Mouse (Mus musculus) hindbrain, embryonic 10.5 days (tissue): Measurements from ENCODE around the gene Smo. TPM values are rescaled to one million over a fixed set of nuclear protein-coding genes. Genes with fewer than 3 reads are reported as not detected.

Experiments
- DNase-seq: peaks from one replicate; pipeline ENCODE4 v3.0.0-alpha.2; 2017; ENCODE audit warnings: low spot score
- H3K27ac ChIP-seq: fragments of 300-500 bp; sonication (generic); 2 replicates; pipeline ENCODE4 v1.5.1; 2016; ENCODE audit warnings: mild to moderate bottlenecking, moderate library complexity
- H3K27me3 ChIP-seq: fragments of 300-500 bp; sonication (generic); 2 replicates; pipeline ENCODE4 v1.6.1; 2016; ENCODE audit warnings: mild to moderate bottlenecking; ENCODE audit not compliant: poor library complexity, insufficient read depth, severe bottlenecking
- H3K36me3 ChIP-seq: fragments of 300-500 bp; sonication (generic); 2 replicates; pipeline ENCODE4 v1.6.1; 2016; ENCODE audit warnings: mild to moderate bottlenecking, moderate library complexity
- H3K4me1 ChIP-seq: fragments of 300-500 bp; sonication (generic); replicated peaks from 2 replicates; pipeline ENCODE4 v1.6.1; 2016; ENCODE audit warnings: mild to moderate bottlenecking
- H3K4me3 ChIP-seq: fragments of 300-500 bp; sonication (generic); 2 replicates; pipeline ENCODE4 v1.5.1; 2016; ENCODE audit warnings: mild to moderate bottlenecking, moderate library complexity
- H3K9me3 ChIP-seq: fragments of 300-500 bp; sonication (generic); 2 replicates; pipeline ENCODE4 v1.6.1; 2016; ENCODE audit warnings: mild to moderate bottlenecking, moderate library complexity
- WGBS: fragments of 180-500 bp; shearing (Covaris S2); methylation state at CpG from one replicate; pipeline ENCODE4 v1.1.7; 2016; 5-methylcytosine and 5-hydroxymethylcytosine counted together
- polyA plus RNA-seq: library from polyadenylated mRNA; unstranded; fragments of >200 nt; fragmentation: Nextera tagmentation; extraction: Ambion mirVana; gene quantifications from 2 replicates; pipeline ENCODE4 v1.2.1, GENCODE M21; 2016

Smo gene
- polyA plus RNA-seq, 1 experiment from 2014 or later: 50.3 TPM

DNA sequence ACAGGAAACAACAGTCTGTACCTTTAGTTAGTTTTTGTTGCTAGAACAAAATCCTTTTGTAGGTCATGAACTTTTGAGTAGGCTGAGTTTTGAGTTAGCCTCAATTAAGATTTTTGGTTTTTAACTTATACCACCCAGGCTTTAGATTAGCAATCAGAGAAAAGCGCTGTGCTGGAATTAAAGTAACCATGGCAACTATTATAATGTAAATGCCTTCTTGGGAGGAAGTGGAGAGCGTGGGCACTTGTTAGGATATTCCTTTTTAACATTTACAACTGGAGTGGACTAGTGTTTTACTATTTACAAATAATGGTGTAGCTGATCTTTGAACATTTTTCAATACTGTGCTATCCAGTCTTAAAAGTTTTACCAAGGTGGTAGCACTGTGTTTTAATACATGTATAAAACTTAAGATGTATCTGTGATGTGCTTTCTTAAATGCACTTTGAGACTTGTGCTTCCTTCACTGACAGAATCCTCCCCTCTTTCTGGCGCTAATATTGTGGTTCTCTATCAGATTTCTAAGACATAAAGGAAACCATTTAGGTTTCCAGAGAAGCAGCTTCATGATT is 53.6 kb downstream of the Smo start:
- Histone ChIP-seq H3K27me3 (no peaks in the 10 kb centered on the region), H3K27ac (no peak overlapping the region), H3K4me1 (peaks cover 7% of the 10 kb centered on the region), H3K36me3 (no peaks in the 10 kb centered on the region), H3K9me3 (no peaks in the 10 kb centered on the region), H3K4me3 (no peak overlapping the region)
- DNase-seq: no peak
- 32% methylated on average over 3 of the region's 3 CpGs for WGBS

DNA sequence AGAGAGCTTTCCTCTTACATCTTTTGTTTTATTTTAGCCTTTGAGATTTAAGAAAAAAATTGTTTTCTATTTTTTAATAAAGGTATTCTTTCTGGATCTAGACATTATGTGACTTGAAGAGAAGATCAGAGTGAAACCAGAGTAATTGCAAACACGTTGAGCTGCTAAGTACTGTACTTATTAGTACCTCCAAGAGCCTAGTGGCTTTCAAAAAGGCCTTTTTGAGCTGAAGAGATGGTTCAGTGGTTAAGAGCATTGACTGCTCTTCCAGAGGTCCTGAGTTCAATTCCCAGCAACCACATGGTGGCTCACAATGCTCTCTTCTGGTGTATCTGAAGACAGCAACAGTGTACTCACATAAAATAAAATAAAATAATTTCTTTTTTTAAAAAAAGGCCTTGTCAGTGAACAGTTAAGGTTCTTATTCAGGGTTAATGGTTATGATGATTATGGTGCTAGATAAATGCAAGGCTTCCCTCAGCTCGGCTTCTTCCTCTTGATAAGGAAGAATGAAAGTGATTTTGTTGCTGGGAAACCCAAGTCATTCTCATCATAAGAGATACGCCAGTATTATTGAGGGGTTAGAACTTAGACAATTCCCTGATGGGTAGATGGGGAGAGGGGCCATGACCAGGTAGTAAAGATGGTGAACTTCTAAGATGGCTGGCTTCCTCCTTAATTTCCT is 54.9 kb downstream of the Smo start:
- Histone ChIP-seq H3K36me3 (no peaks in the 10 kb centered on the region), H3K27me3 (no peaks in the 10 kb centered on the region), H3K9me3 (no peaks in the 10 kb centered on the region), H3K4me1 (peaks cover 7% of the 10 kb centered on the region), H3K4me3 (no peak overlapping the region), H3K27ac (no peak overlapping the region)
- 90% methylated on average over 3 of the region's 3 CpGs for WGBS
- DNase-seq: no peak

DNA sequence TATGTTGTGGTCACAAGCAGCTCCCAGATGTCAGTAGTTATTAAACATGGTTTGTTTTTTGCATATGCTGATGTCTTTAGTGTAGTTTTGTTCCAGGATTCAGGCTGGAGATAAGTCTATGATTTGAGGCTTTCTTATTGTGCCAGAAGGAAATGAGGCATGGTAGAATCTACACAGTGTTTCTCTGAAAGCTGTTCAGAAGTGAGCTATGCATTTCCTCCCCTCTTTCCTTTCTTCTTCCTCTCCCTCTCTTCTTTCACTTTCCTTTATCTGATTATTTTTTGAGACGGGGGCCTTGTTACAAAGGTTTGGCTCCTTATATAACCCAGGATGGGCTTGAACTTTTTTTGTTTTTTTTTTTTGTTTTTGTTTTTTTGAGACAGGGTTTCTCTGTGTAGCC is 58.2 kb downstream of the Smo start:
- peaks cover 6% of the 10 kb centered on the region for H3K4me1 ChIP-seq
- no peak overlapping the region for H3K4me3 ChIP-seq
- no peak for DNase-seq
- H3K36me3 ChIP-seq: no peaks in the 10 kb centered on the region
- H3K27me3 ChIP-seq: no peaks in the 10 kb centered on the region
- H3K27ac ChIP-seq: no peak overlapping the region
- no peaks in the 10 kb centered on the region for H3K9me3 ChIP-seq
- WGBS: 85% methylated on average over 1 of the region's 1 CpGs

DNA sequence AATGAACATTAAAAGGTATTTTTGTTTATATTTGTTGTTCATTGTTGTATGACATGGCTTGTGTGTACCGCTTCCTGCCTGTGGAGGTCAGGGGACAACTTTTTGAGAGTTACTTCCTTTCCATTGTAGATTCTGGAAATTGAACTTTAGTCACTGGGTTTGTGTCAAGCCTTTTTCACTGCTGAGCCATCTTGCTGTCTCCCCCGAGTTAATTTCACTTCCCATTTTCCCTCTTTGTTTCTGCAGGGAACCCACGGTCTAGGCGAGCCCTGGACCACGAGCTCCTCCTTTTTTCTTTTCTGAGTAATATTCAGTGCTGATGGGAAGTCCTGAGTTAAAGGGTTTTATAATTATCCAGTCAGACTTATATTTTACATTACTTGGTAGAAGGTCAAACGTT is 59.3 kb downstream of the Smo start:
- Histone ChIP-seq H3K27ac (no peak overlapping the region), H3K4me1 (no peaks in the 10 kb centered on the region), H3K4me3 (no peak overlapping the region), H3K27me3 (no peaks in the 10 kb centered on the region), H3K9me3 (no peaks in the 10 kb centered on the region), H3K36me3 (no peaks in the 10 kb centered on the region)
- 88% methylated on average over 6 of the region's 6 CpGs for WGBS
- DNase-seq: no peak

DNA sequence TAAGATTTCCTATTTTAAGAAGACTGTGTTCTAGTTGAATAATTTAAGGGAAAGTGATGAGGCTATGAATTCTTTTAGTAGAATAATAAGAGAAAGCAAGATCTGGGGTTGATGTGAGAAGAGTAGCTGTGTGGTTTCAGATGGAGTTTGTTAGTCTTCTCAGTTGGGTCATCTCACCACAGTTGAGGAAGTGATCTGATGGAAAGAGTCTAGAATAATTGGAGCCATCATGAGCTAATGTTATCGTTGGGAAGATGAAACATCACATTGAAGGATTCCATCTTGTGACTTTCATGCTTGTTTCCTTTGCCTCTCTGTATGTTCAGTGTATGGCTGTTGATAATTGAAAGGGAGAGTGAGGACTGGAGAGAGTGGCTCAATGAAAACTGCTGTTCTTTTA is 67.7 kb downstream of the Smo start:
- Histone ChIP-seq H3K9me3 (no peaks in the 10 kb centered on the region), H3K36me3 (no peaks in the 10 kb centered on the region), H3K4me3 (no peak overlapping the region), H3K27me3 (no peaks in the 10 kb centered on the region), H3K27ac (no peak overlapping the region), H3K4me1 (0 out of 2 replicates have a peak, but pooled peaks cover 3% of the 10 kb centered on the region)
- DNase-seq: no peak
- WGBS: 89% methylated on average over 1 of the region's 1 CpGs

DNA sequence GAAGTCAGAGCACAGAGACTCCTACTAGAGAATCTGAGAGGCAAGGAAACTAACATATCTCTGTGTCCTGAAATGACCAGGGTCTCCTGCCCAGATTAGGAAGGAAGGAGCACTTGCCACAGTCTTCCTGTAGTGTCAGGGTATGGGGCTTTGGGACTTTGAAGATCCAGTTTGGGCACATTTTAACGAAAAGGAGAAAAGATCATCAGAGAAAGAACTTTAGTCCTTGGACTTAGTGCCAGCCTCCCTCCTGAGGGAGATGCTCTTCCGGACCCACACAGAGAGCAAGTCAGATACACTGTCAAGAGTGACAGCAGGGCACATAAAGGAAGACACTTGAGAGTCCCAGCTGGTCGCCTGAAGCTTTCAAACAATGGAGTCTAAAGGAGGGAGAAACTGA is 68.7 kb downstream of the Smo start:
- H3K27me3 ChIP-seq: no peaks in the 10 kb centered on the region
- no peaks in the 10 kb centered on the region for H3K36me3 ChIP-seq
- WGBS: 47% methylated on average over 3 of the region's 3 CpGs
- no peak for DNase-seq
- H3K4me1 ChIP-seq: 0 out of 2 replicates have a peak, but pooled peaks cover 3% of the 10 kb centered on the region
- H3K4me3 ChIP-seq: no peak overlapping the region
- H3K9me3 ChIP-seq: no peaks in the 10 kb centered on the region
- no peak overlapping the region for H3K27ac ChIP-seq

DNA sequence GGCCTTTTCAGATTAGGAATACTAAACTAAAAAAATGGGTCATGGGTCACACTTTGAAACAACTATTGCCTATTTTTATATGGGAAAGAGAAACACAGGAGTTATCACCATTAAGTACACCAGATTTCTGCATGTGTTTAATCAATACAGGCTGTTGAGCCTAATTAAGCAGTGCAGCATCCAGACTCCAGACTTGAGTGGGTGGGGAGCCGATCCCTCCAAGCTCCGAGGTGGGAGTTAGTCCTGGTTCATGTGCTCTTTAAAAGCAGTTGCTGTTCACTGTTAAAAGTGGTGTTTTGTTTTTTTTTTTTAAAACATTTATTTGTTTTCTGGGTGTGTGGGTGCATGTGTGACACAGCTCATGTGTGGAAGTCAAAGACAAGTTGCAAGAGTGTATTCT is 70.1 kb downstream of the Smo start:
- Histone ChIP-seq H3K27ac (no peak overlapping the region), H3K36me3 (no peaks in the 10 kb centered on the region), H3K4me3 (no peak overlapping the region), H3K9me3 (no peaks in the 10 kb centered on the region), H3K27me3 (no peaks in the 10 kb centered on the region), H3K4me1 (0 out of 2 replicates have a peak, but pooled peaks cover 3% of the 10 kb centered on the region)
- WGBS: 89% methylated on average over 2 of the region's 2 CpGs
- no peak for DNase-seq

Other genes with a start within 250 kb of the Smo start
- 13.5 TPM in 2 replicates for gene Kcp, start 227.6 kb upstream of the Smo start, polyA plus RNA-seq
- gene Irf5, start 208.9 kb upstream of the Smo start, polyA plus RNA-seq: 2.8 and 3.1 TPM in 2 replicates
- gene Tnpo3, start 125.6 kb upstream of the Smo start, polyA plus RNA-seq: 93.1 and 118 TPM in 2 replicates
- gene Tspan33, start 41.3 kb upstream of the Smo start, polyA plus RNA-seq: 9.7 and 9.9 TPM in 2 replicates
- 11.5 and 13.0 TPM in 2 replicates for gene Ahcyl2, start 32.5 kb downstream of the Smo start, polyA plus RNA-seq
- gene Strip2, start 181.5 kb downstream of the Smo start, polyA plus RNA-seq: 0.86 and 1.0 TPM in 2 replicates